Mouse (Mus musculus) neural tube, embryonic 11.5 days (tissue): ENCODE data around the gene Gjd3. TPM values are rescaled to one million over a fixed set of nuclear protein-coding genes. Genes with fewer than 3 reads are reported as not detected.
"Not testable (repeated sequence)": the region's sequence is repeated elsewhere in the genome, so short reads cannot be mapped to it uniquely, and the experiment has no call there.

Experiments
- ATAC-seq: fragments of 200-750 bp; cut with Nextera tagmentation; 2 replicates; pipeline ENCODE4 v1.8.0; 2017; ENCODE audit warnings: moderate number of reproducible peaks, mild to moderate bottlenecking, moderate TSS enrichment, moderate library complexity; ENCODE audit not compliant: insufficient read depth, low FRiP score, low TSS enrichment
- DNase-seq: peaks from one replicate; pipeline ENCODE4 v3.0.0-alpha.2; 2015; ENCODE audit warnings: low spot score
- H3K27ac ChIP-seq: fragments of 300-500 bp; sonication (generic); 2 replicates; pipeline ENCODE4 v1.5.1; 2014; ENCODE audit warnings: low read depth, mild to moderate bottlenecking, low read length
- H3K27me3 ChIP-seq: fragments of 300-500 bp; sonication (generic); 2 replicates; pipeline ENCODE4 v1.6.1; 2014; ENCODE audit warnings: mild to moderate bottlenecking, low read length, mixed read lengths; ENCODE audit not compliant: control insufficient read depth, insufficient read depth
- H3K36me3 ChIP-seq: fragments of 300-500 bp; sonication (generic); 2 replicates; pipeline ENCODE4 v1.6.1; 2014; ENCODE audit warnings: mild to moderate bottlenecking, low read length, moderate library complexity, mixed read lengths; ENCODE audit not compliant: control insufficient read depth, insufficient read depth
- H3K4me1 ChIP-seq: fragments of 300-500 bp; sonication (generic); 2 replicates; pipeline ENCODE4 v1.6.1; 2014; ENCODE audit warnings: low read length, mixed read lengths; ENCODE audit not compliant: control insufficient read depth, insufficient read depth
- H3K4me2 ChIP-seq: fragments of 300-500 bp; sonication (generic); 2 replicates; pipeline ENCODE4 v1.6.1; 2014; ENCODE audit warnings: low read depth, mild to moderate bottlenecking, moderate library complexity
- H3K4me3 ChIP-seq: fragments of 300-500 bp; sonication (generic); 2 replicates; pipeline ENCODE4 v1.5.1; 2014; ENCODE audit warnings: low read depth, low read length
- H3K9ac ChIP-seq: fragments of 300-500 bp; sonication (generic); 2 replicates; pipeline ENCODE4 v1.6.1; 2014; ENCODE audit warnings: mild to moderate bottlenecking, low read length
- H3K9me3 ChIP-seq: fragments of 300-500 bp; sonication (generic); 2 replicates; pipeline ENCODE4 v1.6.1; 2016; ENCODE audit warnings: low read length; ENCODE audit not compliant: control insufficient read depth
- WGBS: fragments of 180-500 bp; shearing (Covaris S2); extraction: QIAGEN DNeasy Blood & Tissue Kit; methylation state at CpG from one replicate; pipeline ENCODE4 v1.1.7; 2014; 5-methylcytosine and 5-hydroxymethylcytosine counted together
- polyA plus RNA-seq: library from polyadenylated mRNA; unstranded; fragments of >200 nt; fragmentation: Nextera tagmentation; extraction: Ambion mirVana; gene quantifications from 2 replicates; pipeline ENCODE4 v1.2.1, GENCODE M21; 2014

Gene Gjd3
- polyA plus RNA-seq, 1 experiment from 2014 or later = 0.57 TPM

GRCm38 (mm10) chr11:98936170-98936569 is 46.6 kb downstream of the Gjd3 start:
- DNase-seq (peak; percentile 77), ATAC-seq (no peak)
- Histone ChIP-seq H3K4me3 (peak overlapping the region; percentile 57), H3K27ac (peak overlapping the region; percentile 54; the same call in 1 of the 2 replicates), H3K9me3 (no peaks in the 10 kb centered on the region), H3K4me1 (peaks cover 68% of the 10 kb centered on the region), H3K27me3 (no peaks in the 10 kb centered on the region), H3K36me3 (no peaks in the 10 kb centered on the region), H3K9ac (peak overlapping the region; percentile 45), H3K4me2 (peak overlapping the region; percentile 71)
- WGBS = 3% methylated on average over 29 of the region's 29 CpGs

DNA sequence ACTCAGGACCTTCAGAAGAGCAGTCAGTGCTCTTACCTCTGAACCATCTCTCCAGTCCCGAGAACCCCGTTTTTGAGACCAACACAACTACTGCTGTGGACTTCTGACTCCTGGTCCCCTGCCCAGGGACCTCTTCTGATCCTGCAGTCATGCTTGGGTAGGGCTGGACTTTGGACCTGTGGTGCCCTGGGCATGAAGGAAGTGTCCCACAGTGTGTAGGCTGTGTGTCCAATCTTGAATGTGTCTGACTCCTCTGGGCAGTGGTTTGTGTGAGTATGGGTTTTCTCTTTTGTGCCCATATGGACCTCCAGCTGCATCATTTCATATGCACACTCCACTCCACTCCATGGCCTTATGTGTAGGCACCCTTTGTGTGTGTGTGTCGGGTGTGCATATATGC is 47.7 kb downstream of the Gjd3 start:
- H3K27ac ChIP-seq = no peak overlapping the region
- no peak overlapping the region for H3K4me3 ChIP-seq
- H3K9me3 ChIP-seq = no peaks in the 10 kb centered on the region
- no peaks in the 10 kb centered on the region for H3K27me3 ChIP-seq
- H3K4me2 ChIP-seq = no peak overlapping the region
- no peak overlapping the region for H3K9ac ChIP-seq
- H3K4me1 ChIP-seq = peaks cover 65% of the 10 kb centered on the region
- ATAC-seq (no peak), DNase-seq (no peak)
- 90% methylated on average over 3 of the region's 3 CpGs for WGBS
- no peaks in the 10 kb centered on the region for H3K36me3 ChIP-seq

- no peak for DNase-seq
- no peak for ATAC-seq
- H3K4me3 ChIP-seq = no peak overlapping the region
- H3K9ac ChIP-seq = no peak overlapping the region
- H3K4me2 ChIP-seq = no peak overlapping the region
- H3K9me3 ChIP-seq = no peaks in the 10 kb centered on the region
- no peaks in the 10 kb centered on the region for H3K36me3 ChIP-seq
- no peaks in the 10 kb centered on the region for H3K27me3 ChIP-seq
- H3K27ac ChIP-seq = no peak overlapping the region
- H3K4me1 ChIP-seq = peaks cover 65% of the 10 kb centered on the region
- WGBS = 83% methylated on average over 3 of the region's 3 CpGs
Observed at GRCm38 (mm10) chr11:98934367-98934766, 48.4 kb downstream of the Gjd3 start.

GRCm38 (mm10) chr11:98933847-98934246 is 49.0 kb downstream of the Gjd3 start:
- not testable (repeated sequence) for H3K4me3 ChIP-seq, H3K4me2 ChIP-seq, ATAC-seq, H3K27ac ChIP-seq, H3K27me3 ChIP-seq, DNase-seq, H3K36me3 ChIP-seq, H3K9ac ChIP-seq, H3K9me3 ChIP-seq
- 91% methylated on average over 2 of the region's 2 CpGs for WGBS
- H3K4me1 ChIP-seq = peaks cover 65% of the 10 kb centered on the region

DNA sequence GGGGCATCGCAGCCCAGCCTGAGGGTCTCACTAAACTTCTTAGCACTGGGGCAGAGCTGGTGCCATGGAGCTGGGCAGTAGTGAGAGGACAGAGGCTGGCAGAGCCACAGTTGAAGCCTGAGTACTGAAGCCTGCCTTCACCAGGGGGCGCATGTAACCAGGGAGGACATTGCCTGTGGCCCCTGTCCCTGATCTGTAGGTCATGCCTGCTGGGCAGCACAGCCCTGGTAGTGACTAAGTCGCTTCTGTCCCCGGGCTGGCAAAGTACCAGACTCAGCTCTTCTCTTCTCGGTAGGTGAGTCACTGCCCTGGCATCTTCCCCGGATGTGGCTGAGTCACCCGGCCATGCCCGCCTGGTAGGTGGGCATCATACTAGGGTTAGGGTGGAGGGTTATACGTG is 49.7 kb downstream of the Gjd3 start:
- H3K36me3 ChIP-seq = no peaks in the 10 kb centered on the region
- H3K4me3 ChIP-seq = no peak overlapping the region
- H3K4me2 ChIP-seq = peak overlapping the region; percentile 31
- H3K9ac ChIP-seq = no peak overlapping the region
- no peak for DNase-seq
- no peak for ATAC-seq
- H3K4me1 ChIP-seq = peaks cover 65% of the 10 kb centered on the region
- WGBS = 40% methylated on average over 9 of the region's 9 CpGs
- no peaks in the 10 kb centered on the region for H3K27me3 ChIP-seq
- peak overlapping the region; percentile 44; the same call in 1 of the 2 replicates for H3K27ac ChIP-seq
- no peaks in the 10 kb centered on the region for H3K9me3 ChIP-seq

- H3K9me3 ChIP-seq = no peaks in the 10 kb centered on the region
- DNase-seq = peak; percentile 61
- H3K27me3 ChIP-seq = no peaks in the 10 kb centered on the region
- peak; percentile 17; the same call in 1 of the 2 replicates for ATAC-seq
- no peak overlapping the region for H3K4me3 ChIP-seq
- peak overlapping the region; percentile 31 for H3K4me2 ChIP-seq
- peak overlapping the region; percentile 44 for H3K27ac ChIP-seq
- peaks cover 69% of the 10 kb centered on the region for H3K4me1 ChIP-seq
- no peaks in the 10 kb centered on the region for H3K36me3 ChIP-seq
- WGBS = 23% methylated on average over 17 of the region's 19 CpGs
- no peak overlapping the region; the same call in 1 of the 2 replicates for H3K9ac ChIP-seq
Observed at GRCm38 (mm10) chr11:98932293-98933091, 50.3 kb downstream of the Gjd3 start.

Other genes starting within 250 kb of the Gjd3 start
- 32.0 and 34.7 TPM in 2 replicates for gene Thra, start 242.4 kb downstream of the Gjd3 start, polyA plus RNA-seq
- 1.5 and 1.9 TPM in 2 replicates for gene Nr1d1, start 207.7 kb downstream of the Gjd3 start, polyA plus RNA-seq
- gene Msl1, start 187.5 kb downstream of the Gjd3 start, polyA plus RNA-seq = 24.1 and 24.2 TPM in 2 replicates
- gene Casc3, start 178.1 kb downstream of the Gjd3 start, polyA plus RNA-seq = 55.4 and 59.4 TPM in 2 replicates
- 2.3 and 2.8 TPM in 2 replicates for gene Rapgefl1, start 146.2 kb downstream of the Gjd3 start, polyA plus RNA-seq
- gene Wipf2, start 119.4 kb downstream of the Gjd3 start, polyA plus RNA-seq = 4.7 and 5.6 TPM in 2 replicates
- gene Cdc6, start 75.2 kb downstream of the Gjd3 start, polyA plus RNA-seq = 41.6 and 44.4 TPM in 2 replicates
- gene Rara, start 55.2 kb downstream of the Gjd3 start, polyA plus RNA-seq = 73.2 and 75.1 TPM in 2 replicates
- 338 and 339 TPM in 2 replicates for gene Top2a, start 41.2 kb upstream of the Gjd3 start, polyA plus RNA-seq
- gene Igfbp4, start 58.2 kb upstream of the Gjd3 start, polyA plus RNA-seq = 353 and 365 TPM in 2 replicates
- gene Tns4, start 106.3 kb upstream of the Gjd3 start, polyA plus RNA-seq = 0.46 and 0.62 TPM in 2 replicates
- gene Ccr7, start 172.1 kb upstream of the Gjd3 start, polyA plus RNA-seq = 0.39 and 0.41 TPM in 2 replicates
- gene Smarce1, start 248.0 kb upstream of the Gjd3 start, polyA plus RNA-seq = 192 and 216 TPM in 2 replicates